Mouse (Mus musculus) liver, postnatal 0 days (tissue): Measurements from ENCODE around the gene Tmem18.

Experiments
- CTCF ChIP-seq: sonication (generic); IDR thresholded peaks from 2 replicates; pipeline ENCODE4 v1.5.1; 2016; ENCODE audit warnings: antibody characterized with exemption, low read depth
- EP300 ChIP-seq: IDR thresholded peaks from 2 replicates; pipeline ENCODE4 v1.6.1; 2016; ENCODE audit warnings: antibody characterized with exemption, low read depth, mild to moderate bottlenecking

DNA sequence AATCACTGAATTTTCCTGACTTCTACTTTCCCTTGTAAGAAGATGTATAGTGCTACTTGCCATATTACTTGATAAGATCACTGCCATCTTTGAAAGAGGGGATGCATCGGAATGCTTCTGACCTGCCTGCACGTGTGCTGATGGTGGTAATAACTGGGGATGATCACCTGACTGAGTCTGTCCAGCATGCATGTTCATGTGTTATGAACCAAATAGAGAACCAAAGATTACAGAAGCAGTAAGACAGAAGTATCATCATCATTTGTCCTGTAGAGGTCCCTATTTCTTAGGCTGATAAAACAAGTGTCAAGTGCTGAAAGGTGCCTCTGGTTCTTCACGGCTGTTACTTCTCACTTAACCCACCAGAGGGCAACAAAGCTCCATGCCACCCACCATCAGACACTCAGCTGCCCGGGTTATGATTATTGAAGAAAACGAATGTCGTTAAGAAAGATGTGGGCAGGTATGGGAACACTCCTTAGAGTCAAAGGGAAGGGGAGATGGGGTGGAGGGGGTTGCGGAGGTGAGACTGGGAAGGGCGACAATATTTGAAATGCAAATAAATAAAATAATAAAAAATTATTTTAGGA lies 12.7 kb downstream of the Tmem18 start:
- TF ChIP-seq CTCF: peak; percentile 87
- TF ChIP-seq EP300: no peak
